Mouse (Mus musculus) forebrain, embryonic 13.5 days (tissue): ENCODE measurements at regions not wholly inside any gene's neighbourhood (a gene's known extent, or its start where the extent isn't known, plus 50 kb on each side); places are given as distances from the start of the nearest gene placed in this dataset.

ENCODE experiments used
- ATAC-seq: fragments of 200-750 bp; cut with Nextera tagmentation; 2 replicates; pipeline ENCODE4 v1.8.0; 2017
- H3K27ac ChIP-seq: fragments of 300-500 bp; sonication (generic); 2 replicates; pipeline ENCODE4 v1.5.1; 2015; ENCODE audit warnings: inconsistent platforms, mild to moderate bottlenecking, moderate library complexity
- H3K27me3 ChIP-seq: fragments of 300-500 bp; sonication (generic); 2 replicates; pipeline ENCODE4 v1.6.1; 2015; ENCODE audit warnings: mild to moderate bottlenecking, inconsistent platforms
- H3K36me3 ChIP-seq: fragments of 300-500 bp; sonication (generic); 2 replicates; pipeline ENCODE4 v1.6.1; 2015; ENCODE audit warnings: mild to moderate bottlenecking, inconsistent platforms; ENCODE audit not compliant: poor library complexity, severe bottlenecking
- H3K4me1 ChIP-seq: fragments of 300-500 bp; sonication (generic); 2 replicates; pipeline ENCODE4 v1.6.1; 2015; ENCODE audit warnings: inconsistent platforms
- H3K4me2 ChIP-seq: fragments of 300-500 bp; sonication (generic); 2 replicates; pipeline ENCODE4 v1.6.1; 2015; ENCODE audit warnings: inconsistent platforms, mild to moderate bottlenecking, moderate library complexity
- H3K4me3 ChIP-seq: fragments of 300-500 bp; sonication (generic); 2 replicates; pipeline ENCODE4 v1.5.1; 2015; ENCODE audit warnings: mild to moderate bottlenecking, inconsistent platforms
- H3K9ac ChIP-seq: fragments of 300-500 bp; sonication (generic); 2 replicates; pipeline ENCODE4 v1.6.1; 2015; ENCODE audit warnings: mild to moderate bottlenecking, inconsistent platforms
- H3K9me3 ChIP-seq: fragments of 300-500 bp; sonication (generic); replicated peaks from 2 replicates; pipeline ENCODE4 v1.6.1; 2016; ENCODE audit warnings: inconsistent platforms
- WGBS: fragments of 180-500 bp; shearing (Covaris S2); methylation state at CpG from one replicate; pipeline ENCODE4 v1.1.7; 2015; 5-methylcytosine and 5-hydroxymethylcytosine counted together

GRCm38 (mm10) chr1:115275618-115276017 lies 408.9 kb upstream of the Cntnap5a start:
- 0 out of 2 replicates have a peak, but pooled peaks have one; percentile 36 for ATAC-seq
- H3K9ac ChIP-seq, result no peak overlapping the region
- no peaks in the 10 kb centered on the region for H3K9me3 ChIP-seq
- no peak overlapping the region for H3K4me2 ChIP-seq
- WGBS, result 71% methylated on average over 2 of the region's 2 CpGs
- H3K4me1 ChIP-seq, result no peaks in the 10 kb centered on the region
- no peaks in the 10 kb centered on the region for H3K36me3 ChIP-seq
- H3K27me3 ChIP-seq, result no peaks in the 10 kb centered on the region
- no peak overlapping the region for H3K4me3 ChIP-seq
- no peak overlapping the region for H3K27ac ChIP-seq
